Mouse (Mus musculus) embryonic facial prominence, embryonic 13.5 days (tissue): ENCODE results near the gene Snx29. TPM values are rescaled to one million over a fixed set of nuclear protein-coding genes. Genes with fewer than 3 reads are reported as not detected.

ENCODE experiments used
- ATAC-seq: fragments of 200-750 bp; cut with Nextera tagmentation; 2 replicates; pipeline ENCODE4 v1.8.0; 2017; ENCODE audit warnings: low read depth; ENCODE audit not compliant: insufficient number of reproducible peaks, insufficient read depth, low FRiP score, low TSS enrichment
- H3K27ac ChIP-seq: fragments of 300-500 bp; sonication (generic); 2 replicates; pipeline ENCODE4 v1.5.1; 2015; ENCODE audit warnings: moderate library complexity, mild to moderate bottlenecking, inconsistent platforms
- H3K27me3 ChIP-seq: fragments of 300-500 bp; sonication (generic); 2 replicates; pipeline ENCODE4 v1.6.1; 2015; ENCODE audit warnings: mild to moderate bottlenecking, inconsistent platforms
- H3K36me3 ChIP-seq: fragments of 300-500 bp; sonication (generic); 2 replicates; pipeline ENCODE4 v1.6.1; 2015; ENCODE audit warnings: mild to moderate bottlenecking, inconsistent platforms
- H3K4me1 ChIP-seq: fragments of 300-500 bp; sonication (generic); 2 replicates; pipeline ENCODE4 v1.6.1; 2015; ENCODE audit warnings: inconsistent platforms
- H3K4me2 ChIP-seq: fragments of 300-500 bp; sonication (generic); 2 replicates; pipeline ENCODE4 v1.6.1; 2015; ENCODE audit warnings: moderate library complexity, mild to moderate bottlenecking, inconsistent platforms
- H3K4me3 ChIP-seq: fragments of 300-500 bp; sonication (generic); 2 replicates; pipeline ENCODE4 v1.5.1; 2015; ENCODE audit warnings: mild to moderate bottlenecking, inconsistent platforms
- H3K9ac ChIP-seq: fragments of 300-500 bp; sonication (generic); 2 replicates; pipeline ENCODE4 v1.6.1; 2015; ENCODE audit warnings: mild to moderate bottlenecking, inconsistent platforms
- H3K9me3 ChIP-seq: fragments of 300-500 bp; sonication (generic); 2 replicates; pipeline ENCODE4 v1.6.1; 2016; ENCODE audit warnings: inconsistent platforms
- WGBS: fragments of 180-500 bp; shearing (Covaris S2); methylation state at CpG from one replicate; pipeline ENCODE4 v1.1.7; 2015; ENCODE audit warnings: mixed read lengths; 5-methylcytosine and 5-hydroxymethylcytosine counted together
- polyA plus RNA-seq: library from polyadenylated mRNA; unstranded; fragments of >200 nt; fragmentation: Nextera tagmentation; extraction: Ambion mirVana; gene quantifications from 2 replicates; pipeline ENCODE4 v1.2.1, GENCODE M21; 2015

Snx29 gene
- polyA plus RNA-seq, 1 experiment from 2014 or later, result 18.1 TPM

GRCm38 (mm10) chr16:11612526-11613126 lies 289.9 kb downstream of the Snx29 start:
- WGBS, result 80% methylated on average over 3 of the region's 3 CpGs
- Histone ChIP-seq H3K4me1 (no peaks in the 10 kb centered on the region), H3K9ac (no peak overlapping the region), H3K27ac (no peak overlapping the region), H3K9me3 (peaks cover 7% of the 10 kb centered on the region), H3K4me2 (no peak overlapping the region), H3K36me3 (peaks cover 6% of the 10 kb centered on the region; the same call in 1 of the 2 replicates), H3K4me3 (no peak overlapping the region), H3K27me3 (no peaks in the 10 kb centered on the region)
- no peak for ATAC-seq

GRCm38 (mm10) chr16:11614401-11615014 lies 291.8 kb downstream of the Snx29 start:
- Histone ChIP-seq H3K9me3 (peaks cover 7% of the 10 kb centered on the region), H3K9ac (no peak overlapping the region), H3K27me3 (no peaks in the 10 kb centered on the region), H3K4me3 (no peak overlapping the region), H3K27ac (no peak overlapping the region), H3K4me2 (no peak overlapping the region), H3K36me3 (peaks cover 6% of the 10 kb centered on the region; the same call in 1 of the 2 replicates), H3K4me1 (no peaks in the 10 kb centered on the region)
- 85% methylated on average over 3 of the region's 3 CpGs for WGBS
- ATAC-seq, result no peak

DNA sequence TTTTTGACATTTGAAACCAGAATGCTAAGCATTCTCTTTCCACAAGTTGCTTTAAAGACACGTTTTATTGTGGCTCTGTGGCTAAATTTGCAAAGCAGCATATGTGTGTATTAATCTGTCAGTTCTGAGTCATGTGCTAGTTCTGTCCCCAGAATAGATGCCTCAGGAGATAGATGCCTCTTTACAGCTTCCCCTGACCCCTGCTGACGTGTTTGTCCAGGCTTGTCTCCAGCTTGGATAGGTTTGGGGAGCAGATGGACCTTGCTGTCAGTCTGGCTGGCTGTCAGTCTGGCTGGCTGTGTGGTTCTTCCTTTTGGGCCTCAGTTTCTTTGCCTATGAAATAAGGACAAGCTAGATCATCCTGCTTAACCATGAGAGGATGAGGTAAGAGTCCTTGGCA lies 292.9 kb downstream of the Snx29 start:
- Histone ChIP-seq H3K27ac (no peak overlapping the region), H3K36me3 (peaks cover 6% of the 10 kb centered on the region; the same call in 1 of the 2 replicates), H3K4me3 (no peak overlapping the region), H3K9ac (no peak overlapping the region), H3K9me3 (peaks cover 7% of the 10 kb centered on the region), H3K4me2 (no peak overlapping the region), H3K4me1 (no peaks in the 10 kb centered on the region), H3K27me3 (no peaks in the 10 kb centered on the region)
- 53% methylated on average over 2 of the region's 2 CpGs for WGBS
- no peak for ATAC-seq

GRCm38 (mm10) chr16:11619951-11620350 lies 297.2 kb downstream of the Snx29 start:
- Histone ChIP-seq H3K4me2 (no peak overlapping the region), H3K4me3 (no peak overlapping the region), H3K27me3 (no peaks in the 10 kb centered on the region), H3K4me1 (no peaks in the 10 kb centered on the region), H3K9me3 (peaks cover 7% of the 10 kb centered on the region), H3K9ac (no peak overlapping the region), H3K36me3 (peaks cover 6% of the 10 kb centered on the region; the same call in 1 of the 2 replicates), H3K27ac (no peak overlapping the region)
- 79% methylated on average over 2 of the region's 2 CpGs for WGBS
- no peak for ATAC-seq

DNA sequence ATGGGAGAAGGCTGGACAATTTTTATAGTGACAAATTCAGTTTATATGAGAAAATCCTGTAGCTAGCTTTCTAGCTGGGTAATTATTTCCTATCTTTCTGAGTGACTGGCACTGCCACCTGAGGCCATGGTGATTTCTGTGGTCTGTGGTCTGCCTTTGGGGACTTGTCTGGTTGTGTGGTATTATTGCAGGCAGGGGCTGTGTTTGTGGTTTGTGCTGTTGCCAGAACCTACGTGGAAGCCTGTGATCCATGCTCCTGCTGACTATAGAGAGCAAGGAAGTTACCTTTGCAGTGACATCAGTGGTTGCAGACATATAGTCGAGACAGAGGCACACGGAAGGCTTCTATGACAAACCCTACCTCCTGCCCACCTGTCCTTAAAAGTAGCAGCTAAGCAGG lies 298.3 kb downstream of the Snx29 start:
- Histone ChIP-seq H3K27me3 (no peaks in the 10 kb centered on the region), H3K9ac (no peak overlapping the region), H3K36me3 (peaks cover 6% of the 10 kb centered on the region; the same call in 1 of the 2 replicates), H3K9me3 (peaks cover 7% of the 10 kb centered on the region), H3K4me2 (no peak overlapping the region), H3K27ac (no peak overlapping the region), H3K4me1 (no peaks in the 10 kb centered on the region), H3K4me3 (no peak overlapping the region)
- WGBS, result 77% methylated on average over 3 of the region's 3 CpGs
- ATAC-seq, result no peak

DNA sequence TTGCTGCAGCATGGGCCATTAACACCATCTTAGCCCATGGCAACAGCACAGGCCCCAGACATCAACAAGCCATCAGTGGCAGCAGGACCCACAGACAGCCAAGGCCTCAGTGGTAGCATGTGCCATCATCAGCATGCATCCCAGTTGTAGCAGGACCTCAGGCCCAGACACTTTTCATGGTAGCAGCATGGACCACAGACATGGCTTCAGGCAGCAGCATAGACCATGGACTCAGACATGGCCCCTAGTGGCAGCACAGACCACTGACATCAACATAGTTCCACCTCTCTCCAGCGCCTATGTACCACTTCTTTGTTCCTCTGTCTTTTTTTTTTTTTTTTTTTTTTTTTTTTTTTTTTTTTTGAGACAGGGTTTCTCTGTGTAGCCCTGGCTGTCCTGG lies 299.0 kb downstream of the Snx29 start:
- no peak for ATAC-seq
- Histone ChIP-seq H3K9me3 (peaks cover 4% of the 10 kb centered on the region), H3K27ac (no peak overlapping the region), H3K4me2 (no peak overlapping the region), H3K27me3 (no peaks in the 10 kb centered on the region), H3K36me3 (peaks cover 4% of the 10 kb centered on the region; the same call in 1 of the 2 replicates), H3K4me3 (no peak overlapping the region), H3K9ac (no peak overlapping the region), H3K4me1 (no peaks in the 10 kb centered on the region)
- WGBS, result 73% methylated on average over 1 of the region's 1 CpGs

DNA sequence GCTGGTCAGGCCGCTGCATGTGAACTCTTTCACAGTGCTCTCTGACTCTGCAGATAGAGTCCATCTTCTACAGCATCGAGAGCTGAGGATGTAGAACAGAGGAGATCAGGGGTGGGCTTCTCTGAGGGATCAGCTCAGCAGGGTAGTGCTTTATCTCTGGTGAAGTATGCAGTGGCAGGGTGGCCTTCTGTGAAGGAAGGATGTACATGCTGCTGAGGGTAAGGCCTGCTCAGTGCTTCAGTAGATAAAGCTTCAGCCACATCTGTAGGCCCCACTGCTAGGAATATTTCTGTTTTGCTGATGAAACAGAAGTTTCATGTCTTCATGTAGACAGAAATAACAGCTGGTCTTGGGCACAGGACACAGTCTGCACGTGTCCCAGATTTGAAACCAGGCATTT lies 300.3 kb downstream of the Snx29 start:
- H3K4me2 ChIP-seq, result no peak overlapping the region
- peaks cover 3% of the 10 kb centered on the region; the same call in 1 of the 2 replicates for H3K4me1 ChIP-seq
- H3K27ac ChIP-seq, result no peak overlapping the region
- H3K27me3 ChIP-seq, result no peaks in the 10 kb centered on the region
- no peak overlapping the region for H3K9ac ChIP-seq
- H3K4me3 ChIP-seq, result no peak overlapping the region
- 75% methylated on average over 3 of the region's 3 CpGs for WGBS
- H3K9me3 ChIP-seq, result no peaks in the 10 kb centered on the region
- no peak for ATAC-seq
- no peaks in the 10 kb centered on the region for H3K36me3 ChIP-seq

- 64% methylated on average over 2 of the region's 2 CpGs for WGBS
- Histone ChIP-seq H3K4me3 (no peak overlapping the region), H3K27me3 (no peaks in the 10 kb centered on the region), H3K9ac (no peak overlapping the region), H3K27ac (no peak overlapping the region), H3K9me3 (no peaks in the 10 kb centered on the region), H3K4me1 (peaks cover 6% of the 10 kb centered on the region), H3K4me2 (no peak overlapping the region), H3K36me3 (no peaks in the 10 kb centered on the region)
- no peak for ATAC-seq
Measured at GRCm38 (mm10) chr16:11624121-11624520, 301.4 kb downstream of the Snx29 start.

GRCm38 (mm10) chr16:11626004-11626481 lies 303.3 kb downstream of the Snx29 start:
- H3K4me3 ChIP-seq, result no peak overlapping the region
- H3K4me1 ChIP-seq, result peaks cover 6% of the 10 kb centered on the region
- no peak overlapping the region for H3K27ac ChIP-seq
- 44% methylated on average over 1 of the region's 1 CpGs for WGBS
- no peak overlapping the region for H3K4me2 ChIP-seq
- ATAC-seq, result no peak
- H3K27me3 ChIP-seq, result no peaks in the 10 kb centered on the region
- no peak overlapping the region for H3K9ac ChIP-seq
- H3K36me3 ChIP-seq, result no peaks in the 10 kb centered on the region
- no peaks in the 10 kb centered on the region for H3K9me3 ChIP-seq

DNA sequence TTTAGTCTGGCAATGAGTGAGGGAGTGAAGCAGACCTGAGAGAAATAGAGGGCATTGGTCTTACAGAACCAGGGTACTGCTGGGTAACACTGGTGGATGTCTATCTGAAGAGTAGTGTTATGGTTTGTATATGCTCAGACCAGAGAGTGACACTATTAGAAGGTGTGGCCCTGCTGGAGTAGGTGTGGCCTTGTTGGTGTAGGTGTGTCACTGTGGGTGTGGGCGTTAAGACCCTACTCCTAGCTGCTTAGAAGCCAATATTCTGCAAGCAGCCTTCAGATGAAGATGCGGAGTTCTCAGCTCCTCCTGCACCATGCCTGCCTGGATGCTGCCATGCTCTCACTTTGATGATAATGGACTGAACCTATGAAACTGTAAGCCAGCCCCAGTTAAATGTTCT lies 303.9 kb downstream of the Snx29 start:
- WGBS, result 78% methylated on average over 2 of the region's 2 CpGs
- Histone ChIP-seq H3K4me3 (no peak overlapping the region), H3K27ac (no peak overlapping the region), H3K9me3 (no peaks in the 10 kb centered on the region), H3K4me1 (peaks cover 6% of the 10 kb centered on the region), H3K9ac (no peak overlapping the region), H3K27me3 (no peaks in the 10 kb centered on the region), H3K36me3 (no peaks in the 10 kb centered on the region), H3K4me2 (no peak overlapping the region)
- ATAC-seq, result no peak

- no peak for ATAC-seq
- Histone ChIP-seq H3K4me2 (no peak overlapping the region), H3K4me1 (peaks cover 6% of the 10 kb centered on the region), H3K9ac (no peak overlapping the region), H3K27ac (0 out of 2 replicates have a peak overlapping the region, but pooled peaks have one; percentile 33), H3K4me3 (no peak overlapping the region), H3K36me3 (no peaks in the 10 kb centered on the region), H3K27me3 (no peaks in the 10 kb centered on the region), H3K9me3 (no peaks in the 10 kb centered on the region)
- 65% methylated on average over 9 of the region's 9 CpGs for WGBS
Measured at GRCm38 (mm10) chr16:11627866-11628638, 305.3 kb downstream of the Snx29 start.
